Mouse (Mus musculus): ENCODE measurements around the gene Slco2a1. TPM values are rescaled to one million over a fixed set of nuclear protein-coding genes. Genes with fewer than 3 reads are reported as not detected.

The Slco2a1 gene
- polyA plus RNA-seq, 1 experiment from 2014 or later = 0.43 TPM

DNA sequence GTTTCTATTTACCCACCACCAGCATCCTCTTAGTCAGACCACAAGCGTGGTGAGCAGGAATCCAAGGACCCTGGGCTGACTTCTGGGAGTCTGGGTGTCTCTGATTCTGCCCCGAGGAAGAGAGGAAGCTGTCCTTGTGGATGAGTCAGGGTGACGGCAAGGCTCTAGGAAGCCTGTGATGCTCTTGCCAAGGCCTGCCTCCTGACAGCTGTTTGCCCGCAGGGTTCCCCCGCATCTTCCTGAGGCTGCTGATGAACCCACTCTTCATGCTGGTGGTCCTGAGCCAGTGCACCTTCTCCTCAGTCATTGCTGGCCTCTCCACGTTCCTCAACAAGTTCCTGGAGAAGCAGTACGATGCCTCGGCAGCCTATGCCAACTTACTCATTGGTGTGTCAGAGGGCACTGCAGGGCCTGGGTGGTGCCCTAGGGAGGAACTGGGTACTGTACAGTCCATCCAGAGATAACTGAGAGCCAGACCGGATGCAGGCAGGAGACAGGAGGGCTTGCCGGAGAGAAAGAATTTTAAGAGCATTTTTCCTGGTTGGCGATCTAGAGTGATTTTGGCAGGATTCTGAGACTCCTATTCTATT, 84.5 kb downstream of the Slco2a1 start:
- Histone ChIP-seq H3K27me3 (ENCODE audit: control insufficient read depth, insufficient read depth, low read length) (no peaks in the 10 kb centered on the region), H3K4me3 (ENCODE audit: low read depth, low read length) (no peak overlapping the region), H3K27ac (ENCODE audit: low read depth, low read length) (no peak overlapping the region), H3K4me2 (replicated peaks; ENCODE audit: low read depth, low read length) (no peak overlapping the region), H3K36me3 (ENCODE audit: control insufficient read depth, insufficient read depth, low read length) (no peaks in the 10 kb centered on the region), H3K4me1 (replicated peaks; ENCODE audit: control insufficient read depth, insufficient read depth, low read length) (no peaks in the 10 kb centered on the region), H3K9me3 (ENCODE audit: control insufficient read depth, low read length) (no peaks in the 10 kb centered on the region), H3K9ac (ENCODE audit: low read depth, low read length) (no peak overlapping the region)
- no peak for ATAC-seq (ENCODE audit: low FRiP score)
- DNase-seq (ENCODE audit: low spot score) = no peak
- 92% methylated on average over 11 of the region's 11 CpGs for WGBS

GRCm38 (mm10) chr9:103076836-103077531, 88.5 kb downstream of the Slco2a1 start:
- DNase-seq (ENCODE audit: low spot score) = no peak
- no peaks in the 10 kb centered on the region for H3K27me3 ChIP-seq (ENCODE audit: control insufficient read depth, insufficient read depth, low read length)
- no peak for ATAC-seq (ENCODE audit: low FRiP score)
- H3K27ac ChIP-seq (ENCODE audit: low read depth, low read length) = no peak overlapping the region
- 83% methylated on average over 21 of the region's 21 CpGs for WGBS
- no peaks in the 10 kb centered on the region for H3K36me3 ChIP-seq (ENCODE audit: control insufficient read depth, insufficient read depth, low read length)
- no peak overlapping the region for H3K4me3 ChIP-seq (ENCODE audit: low read depth, low read length)
- no peaks in the 10 kb centered on the region for H3K9me3 ChIP-seq (ENCODE audit: control insufficient read depth, low read length)
- no peak overlapping the region for H3K9ac ChIP-seq (ENCODE audit: low read depth, low read length)
- H3K4me2 ChIP-seq (replicated peaks; ENCODE audit: low read depth, low read length) = no peak overlapping the region
- no peaks in the 10 kb centered on the region for H3K4me1 ChIP-seq (replicated peaks; ENCODE audit: control insufficient read depth, insufficient read depth, low read length)

GRCm38 (mm10) chr9:103078194-103078691, 89.7 kb downstream of the Slco2a1 start:
- WGBS = 96% methylated on average over 6 of the region's 6 CpGs
- DNase-seq (ENCODE audit: low spot score) (no peak), ATAC-seq (ENCODE audit: low FRiP score) (no peak)
- H3K4me2 ChIP-seq (replicated peaks; ENCODE audit: low read depth, low read length) = no peak overlapping the region
- no peaks in the 10 kb centered on the region for H3K27me3 ChIP-seq (ENCODE audit: control insufficient read depth, insufficient read depth, low read length)
- no peak overlapping the region for H3K9ac ChIP-seq (ENCODE audit: low read depth, low read length)
- H3K4me1 ChIP-seq (replicated peaks; ENCODE audit: control insufficient read depth, insufficient read depth, low read length) = no peaks in the 10 kb centered on the region
- H3K36me3 ChIP-seq (ENCODE audit: control insufficient read depth, insufficient read depth, low read length) = no peaks in the 10 kb centered on the region
- H3K4me3 ChIP-seq (ENCODE audit: low read depth, low read length) = no peak overlapping the region
- H3K9me3 ChIP-seq (ENCODE audit: control insufficient read depth, low read length) = no peaks in the 10 kb centered on the region
- H3K27ac ChIP-seq (ENCODE audit: low read depth, low read length) = no peak overlapping the region

DNA sequence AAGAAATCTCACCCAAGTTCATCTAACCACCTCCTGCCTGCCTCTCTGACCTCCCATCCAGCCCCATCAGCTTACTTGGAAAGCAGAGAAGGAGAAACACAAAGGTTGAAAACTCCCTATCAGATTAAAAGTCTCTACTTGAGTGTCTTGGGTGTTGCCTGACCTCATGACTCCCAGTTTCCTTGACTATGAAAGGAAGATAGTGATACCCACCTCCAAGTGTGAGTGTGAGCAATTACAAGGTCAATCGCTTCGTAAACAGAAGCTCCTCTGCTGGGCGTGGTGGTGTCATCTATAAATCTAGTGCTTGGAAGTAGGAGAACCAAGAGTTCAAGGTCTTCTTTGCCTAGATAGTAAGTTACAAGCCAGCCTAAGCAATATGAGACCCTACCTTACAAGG, 91.7 kb downstream of the Slco2a1 start:
- no peak overlapping the region for H3K4me3 ChIP-seq (ENCODE audit: low read depth, low read length)
- no peak overlapping the region for H3K27ac ChIP-seq (ENCODE audit: low read depth, low read length)
- no peaks in the 10 kb centered on the region for H3K36me3 ChIP-seq (ENCODE audit: control insufficient read depth, insufficient read depth, low read length)
- ATAC-seq (ENCODE audit: low FRiP score) (no peak), DNase-seq (ENCODE audit: low spot score) (no peak)
- no peak overlapping the region for H3K9ac ChIP-seq (ENCODE audit: low read depth, low read length)
- H3K4me2 ChIP-seq (replicated peaks; ENCODE audit: low read depth, low read length) = no peak overlapping the region
- WGBS = 92% methylated on average over 3 of the region's 3 CpGs
- H3K9me3 ChIP-seq (ENCODE audit: control insufficient read depth, low read length) = no peaks in the 10 kb centered on the region
- H3K4me1 ChIP-seq (replicated peaks; ENCODE audit: control insufficient read depth, insufficient read depth, low read length) = no peaks in the 10 kb centered on the region
- no peaks in the 10 kb centered on the region for H3K27me3 ChIP-seq (ENCODE audit: control insufficient read depth, insufficient read depth, low read length)

- DNase-seq (ENCODE audit: low spot score) = no peak
- WGBS = 79% methylated on average over 8 of the region's 8 CpGs
Observed at GRCm38 (mm10) chr9:103082246-103082975, 93.9 kb downstream of the Slco2a1 start.

DNA sequence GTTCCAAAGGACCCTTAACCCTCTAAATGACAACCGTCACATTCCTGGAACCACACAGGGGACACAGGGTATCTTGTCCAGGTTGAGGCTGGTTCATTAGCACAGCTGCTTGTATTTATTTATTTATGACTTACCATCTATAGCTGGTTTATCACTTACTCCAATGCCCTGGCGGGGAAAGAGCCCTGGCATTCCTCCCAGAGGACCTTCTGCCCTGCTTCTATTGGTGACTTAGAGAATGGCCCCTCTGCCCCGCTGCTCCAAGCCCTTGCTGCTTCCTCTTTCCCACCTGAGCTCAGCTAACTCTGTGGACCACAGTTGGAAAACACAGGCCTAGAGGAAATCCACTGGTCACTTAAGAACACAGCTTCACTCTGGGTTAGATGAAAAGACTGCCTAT, 94.9 kb downstream of the Slco2a1 start:
- ATAC-seq (ENCODE audit: low FRiP score) = no peak
- Histone ChIP-seq H3K4me2 (replicated peaks; ENCODE audit: low read depth, low read length) (no peak overlapping the region), H3K27ac (ENCODE audit: low read depth, low read length) (no peak overlapping the region), H3K4me1 (replicated peaks; ENCODE audit: control insufficient read depth, insufficient read depth, low read length) (no peaks in the 10 kb centered on the region), H3K9ac (ENCODE audit: low read depth, low read length) (no peak overlapping the region), H3K4me3 (ENCODE audit: low read depth, low read length) (no peak overlapping the region), H3K27me3 (ENCODE audit: control insufficient read depth, insufficient read depth, low read length) (no peaks in the 10 kb centered on the region), H3K36me3 (ENCODE audit: control insufficient read depth, insufficient read depth, low read length) (no peaks in the 10 kb centered on the region), H3K9me3 (ENCODE audit: control insufficient read depth, low read length) (no peaks in the 10 kb centered on the region)
- WGBS = 68% methylated on average over 3 of the region's 3 CpGs
- DNase-seq (ENCODE audit: low spot score) = no peak

More at GRCm38 (mm10) chr9:103082246-103082975, 93.9 kb downstream of the Slco2a1 start:
- no peaks in the 10 kb centered on the region for H3K27me3 ChIP-seq (ENCODE audit: control insufficient read depth, insufficient read depth, low read length)
- H3K36me3 ChIP-seq (ENCODE audit: control insufficient read depth, insufficient read depth, low read length) = no peaks in the 10 kb centered on the region
- H3K9me3 ChIP-seq (ENCODE audit: control insufficient read depth, low read length) = no peaks in the 10 kb centered on the region
- H3K9ac ChIP-seq (ENCODE audit: low read depth, low read length) = no peak overlapping the region
- no peak overlapping the region for H3K4me2 ChIP-seq (replicated peaks; ENCODE audit: low read depth, low read length)
- no peak for ATAC-seq (ENCODE audit: low FRiP score)
- no peak overlapping the region for H3K27ac ChIP-seq (ENCODE audit: low read depth, low read length)
- H3K4me1 ChIP-seq (replicated peaks; ENCODE audit: control insufficient read depth, insufficient read depth, low read length) = no peaks in the 10 kb centered on the region
- H3K4me3 ChIP-seq (ENCODE audit: low read depth, low read length) = no peak overlapping the region

DNA sequence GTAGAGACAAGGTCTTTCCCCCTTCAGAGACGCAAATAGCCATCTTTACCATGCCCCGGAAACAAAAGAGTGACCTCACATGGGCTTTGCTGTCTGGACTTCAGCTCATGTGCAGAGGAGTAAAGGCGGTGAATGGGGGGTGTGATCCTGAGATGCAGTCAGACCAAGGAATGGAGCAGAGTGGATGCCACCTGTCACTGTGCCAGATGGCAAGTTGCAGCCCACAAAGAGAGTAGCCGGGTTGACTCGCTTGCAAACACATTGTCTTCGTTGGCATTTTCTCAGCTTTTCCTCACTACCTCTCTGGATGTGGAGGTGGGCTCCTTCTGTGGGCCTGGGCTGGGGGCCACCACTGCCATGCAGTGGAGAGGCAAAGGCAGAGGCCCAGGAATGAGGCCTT, 98.2 kb downstream of the Slco2a1 start:
- Histone ChIP-seq H3K4me1 (replicated peaks; ENCODE audit: control insufficient read depth, insufficient read depth, low read length) (no peaks in the 10 kb centered on the region), H3K9me3 (ENCODE audit: control insufficient read depth, low read length) (no peaks in the 10 kb centered on the region), H3K9ac (ENCODE audit: low read depth, low read length) (no peak overlapping the region), H3K27ac (ENCODE audit: low read depth, low read length) (no peak overlapping the region), H3K36me3 (ENCODE audit: control insufficient read depth, insufficient read depth, low read length) (no peaks in the 10 kb centered on the region), H3K4me3 (ENCODE audit: low read depth, low read length) (no peak overlapping the region), H3K4me2 (replicated peaks; ENCODE audit: low read depth, low read length) (no peak overlapping the region), H3K27me3 (ENCODE audit: control insufficient read depth, insufficient read depth, low read length) (no peaks in the 10 kb centered on the region)
- ATAC-seq (ENCODE audit: low FRiP score) (no peak), DNase-seq (ENCODE audit: low spot score) (no peak)
- 84% methylated on average over 6 of the region's 6 CpGs for WGBS

- 80% methylated on average over 8 of the region's 8 CpGs for WGBS
- no peak overlapping the region for H3K9ac ChIP-seq (ENCODE audit: low read depth, low read length)
- no peaks in the 10 kb centered on the region for H3K9me3 ChIP-seq (ENCODE audit: control insufficient read depth, low read length)
- no peaks in the 10 kb centered on the region for H3K27me3 ChIP-seq (ENCODE audit: control insufficient read depth, insufficient read depth, low read length)
- no peak for ATAC-seq (ENCODE audit: low FRiP score)
- H3K27ac ChIP-seq (ENCODE audit: low read depth, low read length) = no peak overlapping the region
- no peaks in the 10 kb centered on the region for H3K4me1 ChIP-seq (replicated peaks; ENCODE audit: control insufficient read depth, insufficient read depth, low read length)
- no peak overlapping the region for H3K4me3 ChIP-seq (ENCODE audit: low read depth, low read length)
- no peak for DNase-seq (ENCODE audit: low spot score)
- H3K4me2 ChIP-seq (replicated peaks; ENCODE audit: low read depth, low read length) = no peak overlapping the region
- H3K36me3 ChIP-seq (ENCODE audit: control insufficient read depth, insufficient read depth, low read length) = no peaks in the 10 kb centered on the region
Observed at GRCm38 (mm10) chr9:103087301-103087700, 98.8 kb downstream of the Slco2a1 start.
